Mouse (Mus musculus): Measurements from ENCODE around the gene Nxph4. TPM values are rescaled to one million over a fixed set of nuclear protein-coding genes. Genes with fewer than 3 reads are reported as not detected.

The Nxph4 gene
- polyA plus RNA-seq, 1 experiment from 2014 or later, result 194 TPM

DNA sequence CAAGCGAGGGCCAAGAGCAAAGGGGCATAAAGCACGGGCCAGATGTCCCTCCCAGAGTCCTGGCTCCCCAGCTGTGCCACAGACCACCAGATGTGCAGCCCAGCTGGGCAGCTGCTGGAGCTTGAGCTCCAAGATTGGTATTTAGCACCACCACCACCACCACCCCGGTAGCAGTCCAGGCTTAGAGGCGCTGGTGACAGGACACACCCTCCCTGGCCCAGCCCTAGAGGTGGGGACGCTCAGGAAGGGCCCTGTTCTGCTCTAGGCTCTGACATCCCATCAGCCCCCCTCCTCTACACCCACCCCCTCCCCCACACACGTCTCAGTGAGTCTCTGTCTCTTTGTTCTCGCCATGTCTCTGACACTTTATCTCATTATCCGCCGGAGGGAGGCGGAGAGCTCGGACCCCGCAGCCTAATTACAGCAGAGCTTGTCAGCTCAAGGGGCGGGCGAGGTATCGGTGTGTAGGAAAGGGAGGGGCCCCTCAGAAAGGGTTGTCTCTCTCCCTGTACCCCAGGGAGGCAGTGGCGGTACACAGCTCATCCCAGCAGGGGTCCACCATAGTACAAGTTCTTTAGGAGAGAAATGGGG lies 20.8 kb downstream of the Nxph4 start:
- H3K9me3 ChIP-seq, result no peaks in the 10 kb centered on the region
- no peak for ATAC-seq (ENCODE audit: low FRiP score, low read depth)
- WGBS, result 2% methylated on average over 16 of the region's 16 CpGs
- peaks cover 9% of the 10 kb centered on the region for H3K36me3 ChIP-seq
- peaks cover 86% of the 10 kb centered on the region for H3K4me1 ChIP-seq (replicated peaks)
- peak overlapping the region; percentile 9; the same call in 1 of the 2 replicates for H3K4me3 ChIP-seq
- no peaks in the 10 kb centered on the region for H3K27me3 ChIP-seq
- H3K9ac ChIP-seq, result peak overlapping the region; percentile 26
- peak overlapping the region; percentile 97 for H3K4me2 ChIP-seq
- peak overlapping the region; percentile 99 for H3K27ac ChIP-seq (replicated peaks)

DNA sequence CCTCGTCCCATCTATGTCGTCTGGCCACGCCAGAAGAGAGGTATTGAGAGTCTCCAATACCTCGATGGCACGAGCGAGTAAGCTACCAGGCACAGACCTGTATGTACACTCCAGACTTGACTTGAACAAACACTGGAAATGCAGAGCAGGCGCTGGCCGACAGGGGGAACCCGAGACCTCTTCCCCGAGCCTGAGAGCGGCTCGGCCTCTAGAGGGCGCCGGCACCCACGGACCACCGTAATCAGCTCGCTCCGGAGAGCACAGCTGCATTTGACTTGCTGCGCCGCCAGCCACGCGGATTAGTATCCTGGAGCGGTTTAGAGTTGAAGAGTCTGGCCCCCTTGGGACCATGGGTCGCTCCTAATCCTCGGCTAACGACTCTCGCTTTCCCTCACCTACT lies 21.5 kb downstream of the Nxph4 start:
- peak; percentile 6; the same call in 1 of the 2 replicates for ATAC-seq (ENCODE audit: low FRiP score, low read depth)
- WGBS, result under 1% methylated on average over 27 of the region's 27 CpGs
- peak overlapping the region; percentile 97 for H3K4me2 ChIP-seq
- H3K9me3 ChIP-seq, result no peaks in the 10 kb centered on the region
- H3K27me3 ChIP-seq, result no peaks in the 10 kb centered on the region
- H3K9ac ChIP-seq, result peak overlapping the region; percentile 41
- H3K4me3 ChIP-seq, result peak overlapping the region; percentile 9; the same call in 1 of the 2 replicates
- peaks cover 2% of the 10 kb centered on the region; the same call in 1 of the 2 replicates for H3K36me3 ChIP-seq
- peak overlapping the region; percentile 99 for H3K27ac ChIP-seq (replicated peaks)
- peaks cover 94% of the 10 kb centered on the region for H3K4me1 ChIP-seq (replicated peaks)

DNA sequence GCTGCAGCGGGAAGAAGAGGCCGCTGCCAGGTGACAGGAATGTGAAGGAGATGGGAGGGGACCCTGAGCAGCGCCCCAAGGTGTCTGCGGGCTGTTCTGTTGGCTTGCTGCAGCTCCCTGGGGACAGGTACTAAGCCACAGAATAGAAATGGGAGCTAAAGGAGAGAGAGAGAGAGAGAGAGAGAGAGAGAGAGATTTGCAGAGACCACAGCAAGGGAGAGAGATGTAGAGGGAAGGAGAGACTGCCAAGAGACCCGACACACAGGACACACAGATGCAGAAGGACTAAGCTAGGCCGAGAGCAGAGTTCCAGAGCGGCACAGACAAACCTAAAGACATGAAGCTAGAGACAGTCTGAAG lies 22.1 kb downstream of the Nxph4 start:
- H3K4me3 ChIP-seq, result peak overlapping the region; percentile 42
- H3K9me3 ChIP-seq, result no peaks in the 10 kb centered on the region
- no peaks in the 10 kb centered on the region for H3K27me3 ChIP-seq
- H3K9ac ChIP-seq, result peak overlapping the region; percentile 65
- under 1% methylated on average over 7 of the region's 7 CpGs for WGBS
- ATAC-seq (ENCODE audit: low FRiP score, low read depth), result no peak
- H3K4me2 ChIP-seq, result peak overlapping the region; percentile 97
- H3K27ac ChIP-seq (replicated peaks), result peak overlapping the region; percentile 99
- no peaks in the 10 kb centered on the region for H3K36me3 ChIP-seq
- peaks cover 96% of the 10 kb centered on the region for H3K4me1 ChIP-seq (replicated peaks)

GRCm38 (mm10) chr10:127511634-127512306 lies 22.6 kb downstream of the Nxph4 start:
- Histone ChIP-seq H3K4me2 (peak overlapping the region; percentile 97), H3K9me3 (no peaks in the 10 kb centered on the region), H3K36me3 (no peaks in the 10 kb centered on the region), H3K27ac (replicated peaks) (peak overlapping the region; percentile 99), H3K27me3 (0 out of 2 replicates have a peak, but pooled peaks cover 3% of the 10 kb centered on the region), H3K4me3 (peak overlapping the region; percentile 42), H3K9ac (peak overlapping the region; percentile 65), H3K4me1 (replicated peaks) (peaks cover 91% of the 10 kb centered on the region)
- peak; percentile 23 for ATAC-seq (ENCODE audit: low FRiP score, low read depth)
- under 1% methylated on average over 46 of the region's 46 CpGs for WGBS

GRCm38 (mm10) chr10:127510895-127511617 lies 23.3 kb downstream of the Nxph4 start:
- H3K9ac ChIP-seq, result peak overlapping the region; percentile 65; the same call in 1 of the 2 replicates
- no peak for ATAC-seq (ENCODE audit: low FRiP score, low read depth)
- peak overlapping the region; percentile 42 for H3K4me3 ChIP-seq
- no peaks in the 10 kb centered on the region for H3K9me3 ChIP-seq
- H3K27ac ChIP-seq (replicated peaks), result peak overlapping the region; percentile 99
- peaks cover 84% of the 10 kb centered on the region for H3K4me1 ChIP-seq (replicated peaks)
- 0 out of 2 replicates have a peak, but pooled peaks cover 3% of the 10 kb centered on the region for H3K27me3 ChIP-seq
- H3K36me3 ChIP-seq, result no peaks in the 10 kb centered on the region
- 10% methylated on average over 11 of the region's 11 CpGs for WGBS
- H3K4me2 ChIP-seq, result peak overlapping the region; percentile 97

GRCm38 (mm10) chr10:127509837-127510701 lies 24.3 kb downstream of the Nxph4 start:
- 6% methylated on average over 17 of the region's 17 CpGs for WGBS

GRCm38 (mm10) chr10:127509051-127509836 lies 25.1 kb downstream of the Nxph4 start:
- Histone ChIP-seq H3K4me3 (peak overlapping the region; percentile 40), H3K27me3 (0 out of 2 replicates have a peak, but pooled peaks cover 3% of the 10 kb centered on the region), H3K4me2 (peak overlapping the region; percentile 74), H3K27ac (replicated peaks) (peak overlapping the region; percentile 99), H3K36me3 (no peaks in the 10 kb centered on the region), H3K4me1 (replicated peaks) (peaks cover 69% of the 10 kb centered on the region), H3K9me3 (no peaks in the 10 kb centered on the region), H3K9ac (peak overlapping the region; percentile 44)
- under 1% methylated on average over 35 of the region's 35 CpGs for WGBS
- peak; percentile 68 for ATAC-seq (ENCODE audit: low FRiP score, low read depth)

More at GRCm38 (mm10) chr10:127509837-127510701, 24.3 kb downstream of the Nxph4 start:
- Histone ChIP-seq H3K9ac (peak overlapping the region; percentile 44), H3K9me3 (no peaks in the 10 kb centered on the region), H3K4me3 (peak overlapping the region; percentile 40), H3K4me1 (replicated peaks) (peaks cover 75% of the 10 kb centered on the region), H3K27me3 (0 out of 2 replicates have a peak, but pooled peaks cover 3% of the 10 kb centered on the region), H3K36me3 (no peaks in the 10 kb centered on the region), H3K27ac (replicated peaks) (peak overlapping the region; percentile 99), H3K4me2 (peak overlapping the region; percentile 74)
- ATAC-seq (ENCODE audit: low FRiP score, low read depth), result no peak; the same call in 1 of the 2 replicates

GRCm38 (mm10) chr10:127508239-127508638 lies 26.1 kb downstream of the Nxph4 start:
- Histone ChIP-seq H3K27me3 (0 out of 2 replicates have a peak, but pooled peaks cover 3% of the 10 kb centered on the region), H3K4me1 (replicated peaks) (peaks cover 59% of the 10 kb centered on the region), H3K9me3 (no peaks in the 10 kb centered on the region), H3K4me2 (peak overlapping the region; percentile 74), H3K4me3 (peak overlapping the region; percentile 40), H3K27ac (replicated peaks) (peak overlapping the region; percentile 99), H3K9ac (no peak overlapping the region), H3K36me3 (no peaks in the 10 kb centered on the region)
- ATAC-seq (ENCODE audit: low FRiP score, low read depth), result no peak
- WGBS, result 4% methylated on average over 15 of the region's 15 CpGs

DNA sequence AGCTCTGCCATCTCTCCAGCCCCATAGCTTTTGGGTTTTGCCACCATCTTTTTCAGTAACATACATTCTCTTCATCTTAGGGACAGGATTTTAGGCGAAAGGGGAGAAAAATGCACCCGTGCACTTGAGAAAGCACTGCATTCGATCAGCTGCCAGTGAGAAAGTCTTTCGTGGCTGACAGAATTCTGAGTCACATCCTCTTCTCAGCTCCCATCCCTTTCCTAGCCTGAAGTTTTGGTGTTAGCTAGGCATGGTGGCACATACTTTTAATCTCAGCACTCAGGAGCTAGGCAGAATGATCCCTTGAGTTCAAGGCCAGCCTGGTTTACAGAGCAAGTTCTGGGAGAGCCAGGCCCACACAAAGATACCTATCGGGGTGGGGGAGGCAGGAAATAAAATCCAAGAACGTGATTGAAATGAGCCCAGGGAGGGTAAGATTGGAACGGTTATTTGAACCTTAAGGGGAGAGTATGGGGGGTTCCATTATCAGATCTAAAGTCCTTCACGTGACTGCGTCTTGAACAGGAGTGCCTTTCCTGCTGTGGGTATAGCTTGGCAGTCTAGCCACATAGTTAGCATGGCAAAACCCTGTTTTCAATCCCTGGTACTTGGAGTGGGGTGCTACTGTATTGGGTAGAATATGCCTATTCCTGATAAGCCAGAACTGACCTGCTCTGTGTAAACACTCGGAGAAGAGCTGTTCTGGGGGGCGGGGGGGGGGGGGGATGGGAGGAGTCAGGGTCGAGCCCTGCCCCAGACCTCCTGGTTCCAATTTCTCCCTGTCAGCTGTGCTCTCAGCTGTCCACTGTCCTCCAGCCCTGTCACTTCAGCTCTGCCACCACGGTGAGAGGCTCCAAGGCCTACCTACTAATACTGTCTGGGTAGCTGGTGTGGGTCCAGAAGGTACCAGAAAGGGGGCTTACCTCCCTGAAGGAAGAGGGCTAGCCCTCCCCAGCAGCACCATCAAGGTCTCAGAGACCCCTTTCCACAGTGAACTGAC lies 33.2 kb downstream of the Nxph4 start, which contains the start of gene Stac3:
TSS of gene Stac3 (plus strand) at position 793 of the 1,000 bp plus-strand sequence.
- Histone ChIP-seq H3K9ac (no peak within 1 kb of the TSS), H3K9me3 (no peaks in the 10 kb centered on the region), H3K27me3 (no peaks in the 10 kb centered on the region), H3K27ac (replicated peaks) (no peak within 1 kb of the TSS), H3K4me1 (replicated peaks) (no peaks in the 10 kb centered on the region), H3K4me2 (no peak within 1 kb of the TSS), H3K4me3 (no peak within 1 kb of the TSS), H3K36me3 (peaks cover 16% of the 10 kb centered on the region)
- 80% methylated on average over 13 of the region's 13 CpGs for WGBS
- ATAC-seq (ENCODE audit: low FRiP score, low read depth), result no peak

- Histone ChIP-seq H3K27ac (replicated peaks) (no peak overlapping the region), H3K4me3 (no peak overlapping the region), H3K9me3 (no peaks in the 10 kb centered on the region), H3K27me3 (no peaks in the 10 kb centered on the region), H3K4me1 (replicated peaks) (no peaks in the 10 kb centered on the region), H3K9ac (no peak overlapping the region), H3K4me2 (no peak overlapping the region), H3K36me3 (peaks cover 26% of the 10 kb centered on the region)
- no peak for ATAC-seq (ENCODE audit: low FRiP score, low read depth)
- 89% methylated on average over 4 of the region's 4 CpGs for WGBS
Measured at GRCm38 (mm10) chr10:127500042-127500441, 34.3 kb downstream of the Nxph4 start.
